Mouse (Mus musculus) monocyte, adult 5-6 weeks (primary cell): ENCODE results near the gene Foxred2. TPM values are rescaled to one million over a fixed set of nuclear protein-coding genes. Genes with fewer than 3 reads are reported as not detected.

Experiments
- ATAC-seq: fragments of 153-309, 156-312 bp; replicated peaks from 2 replicates; pipeline ENCODE4 v1.8.0; 2017; ENCODE audit warnings: mild to moderate bottlenecking; ENCODE audit not compliant: low TSS enrichment, insufficient number of reproducible peaks, severe bottlenecking, poor library complexity, low FRiP score
- total RNA-seq: library from RNA; stranded (forward); fragments of 200-1000, 200-491, 200-594 nt; gene quantifications from 3 replicates; pipeline ENCODE4 v1.2.3, GENCODE M21; 2017

Foxred2 gene
- 4.6 to 5.4 TPM (median 5.1 TPM) in 3 replicates for total RNA-seq

DNA sequence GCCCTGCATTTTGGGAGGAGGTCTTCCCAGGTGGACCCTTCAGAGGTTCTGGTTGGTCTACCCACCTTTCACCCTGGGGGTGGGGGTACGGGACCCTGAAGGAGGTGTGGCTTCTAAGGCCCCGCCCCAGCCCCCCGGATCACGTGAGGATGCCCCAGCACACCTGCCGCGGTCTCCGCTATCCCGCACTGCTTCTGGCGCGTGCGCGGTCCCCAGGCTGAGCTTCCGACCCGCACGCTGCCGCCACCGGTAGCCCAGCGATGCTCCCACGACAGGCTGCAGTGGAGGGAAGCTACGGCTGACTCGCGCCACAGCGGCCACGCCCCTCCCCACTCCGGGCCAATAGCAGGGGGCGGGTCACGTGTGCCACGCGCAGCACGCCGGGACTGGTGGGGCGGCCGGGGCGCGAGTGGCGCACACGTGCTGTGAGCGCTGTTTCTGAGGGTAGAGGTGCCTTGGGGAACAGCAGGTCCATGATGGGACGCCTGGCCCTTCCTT lies at the start of gene Foxred2:
Gene Foxred2 (minus strand): TSS at position 319 of the 498 bp plus-strand sequence.
- peak; percentile 89 for ATAC-seq

DNA sequence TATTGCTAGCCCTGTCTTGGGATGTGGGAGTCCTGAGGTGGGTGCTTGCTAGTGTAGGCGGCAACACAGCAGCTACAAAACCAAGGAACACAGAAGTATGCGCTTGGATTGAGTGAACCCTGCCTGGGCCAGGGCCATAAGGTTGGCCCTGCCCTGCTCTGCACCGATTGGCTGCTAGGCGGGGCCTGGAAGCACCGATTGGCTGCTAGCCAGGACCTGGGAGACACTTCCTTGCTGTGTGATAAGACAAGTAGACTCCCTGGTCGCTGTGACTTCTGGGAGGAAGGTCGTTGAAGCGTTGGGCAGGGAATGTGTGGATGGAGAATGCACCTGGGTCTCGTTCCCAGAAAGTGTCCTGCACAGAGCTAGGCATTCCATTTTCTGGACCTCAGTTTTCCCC lies 47.4 kb upstream of the Foxred2 start:
- no peak for ATAC-seq

DNA sequence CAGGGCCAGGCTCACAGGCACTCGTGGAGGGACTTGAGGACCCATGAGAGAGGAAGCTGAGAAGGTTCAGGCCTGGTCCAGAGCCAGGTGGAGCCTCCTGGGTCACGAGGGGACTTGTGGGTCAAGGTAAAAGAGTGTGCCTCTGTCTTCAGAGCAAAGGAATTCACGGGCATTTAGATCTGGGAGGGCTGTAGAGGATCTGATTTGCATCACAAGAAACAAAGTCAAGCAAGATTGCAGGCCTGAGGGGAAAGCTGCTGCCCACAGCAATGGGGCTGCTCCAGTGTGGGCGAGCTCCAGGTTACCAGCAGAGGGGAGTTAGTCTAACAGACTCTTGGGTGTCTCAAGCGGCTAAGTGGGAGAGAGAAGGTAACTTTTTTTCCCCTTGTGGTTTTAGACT lies 44.9 kb upstream of the Foxred2 start:
- no peak for ATAC-seq

DNA sequence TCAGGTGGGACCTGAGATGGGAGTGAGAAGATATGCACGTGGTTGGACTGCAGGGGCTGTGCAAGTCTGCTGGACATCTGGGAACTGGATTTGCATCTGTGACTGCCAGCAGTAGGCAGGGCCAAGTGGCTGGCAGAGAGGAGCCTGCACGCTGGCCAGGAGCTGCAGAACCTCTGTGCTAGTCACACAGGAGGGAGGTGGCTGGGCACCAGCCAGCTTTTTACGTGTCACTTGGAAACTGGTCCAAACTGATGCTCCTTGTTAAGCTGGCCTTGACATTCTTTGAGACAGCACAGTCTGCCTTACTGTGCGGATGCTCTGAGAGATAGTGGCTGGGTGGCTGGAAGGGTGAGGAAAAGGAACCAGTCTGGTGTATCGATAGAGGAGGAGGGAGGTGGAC lies 32.0 kb upstream of the Foxred2 start:
- ATAC-seq = no peak

DNA sequence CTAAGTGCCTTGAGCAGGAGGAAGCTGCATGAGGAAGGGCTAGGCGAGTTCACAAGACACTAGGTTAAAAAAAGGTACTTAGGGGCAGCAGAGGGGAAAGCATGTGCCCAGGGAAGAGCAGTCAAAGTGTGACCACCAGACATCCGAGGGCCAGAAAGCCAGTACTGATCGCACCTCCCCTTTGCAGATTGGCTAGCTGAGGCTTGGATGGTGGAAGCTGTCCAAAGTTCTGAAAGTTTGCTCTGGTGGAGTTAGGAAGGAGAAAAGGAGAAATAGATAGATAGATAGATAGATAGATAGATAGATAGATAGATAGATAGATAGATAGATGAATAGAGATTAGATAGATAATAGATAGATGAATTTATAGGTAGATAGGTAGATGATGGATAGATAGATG lies 26.9 kb upstream of the Foxred2 start:
- ATAC-seq = no peak

DNA sequence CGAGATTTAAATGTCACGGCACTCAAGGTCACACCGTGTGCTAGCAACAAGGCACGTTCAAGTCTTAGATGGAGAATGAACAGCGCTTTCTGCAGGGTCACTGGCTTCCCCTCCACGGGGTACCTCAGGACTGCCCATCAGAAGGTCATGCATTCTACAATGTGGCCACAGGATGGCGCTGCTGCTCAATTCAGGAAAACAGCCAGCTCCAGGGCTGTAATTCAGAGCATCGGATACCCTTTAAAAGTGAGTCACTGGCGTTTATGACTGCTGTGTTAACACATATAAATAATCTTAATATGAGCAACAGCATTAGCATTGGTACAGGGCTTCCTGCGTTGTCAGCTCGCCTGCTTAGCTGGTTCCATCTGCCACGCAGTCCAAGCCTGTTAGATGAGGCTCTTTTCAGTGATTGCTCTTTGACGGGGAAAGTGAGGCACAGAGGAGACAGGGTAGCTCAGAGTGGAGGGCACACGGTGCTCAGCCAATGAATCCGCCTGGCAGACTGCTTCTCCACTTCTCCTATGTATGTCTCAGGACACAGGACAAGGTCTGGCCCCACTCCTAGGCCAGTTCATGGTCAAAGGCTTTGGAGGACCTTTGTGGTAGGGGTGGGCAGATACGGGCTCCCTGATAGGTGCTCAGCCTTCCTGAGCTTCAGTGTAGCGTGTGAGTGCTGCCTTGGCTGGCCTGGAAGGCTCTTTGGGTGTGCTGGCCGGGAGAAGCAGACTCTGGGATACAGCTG lies 25.8 kb upstream of the Foxred2 start:
- 0 out of 2 replicates have a peak, but pooled peaks have one; percentile 54 for ATAC-seq

DNA sequence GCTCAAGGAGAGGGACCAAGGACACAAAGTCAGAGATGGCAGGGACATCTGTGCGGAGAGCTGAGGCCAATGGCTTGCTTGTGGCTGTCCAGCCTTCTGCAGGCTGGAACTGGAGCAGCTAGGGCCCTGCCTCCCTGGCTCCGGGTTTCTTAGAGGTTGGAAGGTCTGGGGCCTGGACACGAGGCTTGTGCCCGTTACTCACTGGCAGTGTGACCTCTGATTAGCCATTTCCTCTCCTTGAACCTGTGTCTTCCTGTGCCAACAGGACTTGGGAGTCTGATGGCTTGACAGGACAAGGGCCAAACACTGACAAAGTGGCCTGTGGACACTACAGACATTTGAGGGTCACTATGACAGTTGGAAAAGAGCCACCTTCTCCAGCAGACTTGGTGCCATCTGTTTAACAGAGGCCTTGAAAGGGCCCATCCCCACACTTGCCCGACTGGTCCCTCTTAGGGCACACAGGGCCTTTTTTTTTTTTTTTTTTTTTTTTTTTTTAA lies 24.7 kb upstream of the Foxred2 start:
- no peak for ATAC-seq

DNA sequence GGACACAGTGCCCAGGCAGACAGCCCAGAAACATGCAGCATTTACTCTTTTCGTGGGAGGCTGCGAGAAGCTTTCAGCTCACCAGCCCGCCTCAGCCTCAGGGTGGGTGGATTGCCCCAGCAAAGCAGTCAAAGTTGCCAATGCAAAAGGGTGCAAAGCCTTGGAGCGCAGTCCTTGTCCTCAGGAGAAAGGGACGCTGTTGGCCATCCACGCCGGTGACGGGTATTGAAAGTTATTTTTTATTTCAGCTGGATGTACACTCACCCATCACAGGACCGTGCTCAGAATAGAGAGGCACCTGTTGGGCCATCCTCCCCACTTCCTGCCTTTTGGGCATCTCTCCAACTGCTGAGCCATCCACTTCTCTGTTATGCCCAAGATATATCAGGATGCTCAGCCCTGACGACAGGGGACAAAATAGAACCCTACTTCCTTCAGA lies 22.9 kb upstream of the Foxred2 start:
- ATAC-seq = no peak

DNA sequence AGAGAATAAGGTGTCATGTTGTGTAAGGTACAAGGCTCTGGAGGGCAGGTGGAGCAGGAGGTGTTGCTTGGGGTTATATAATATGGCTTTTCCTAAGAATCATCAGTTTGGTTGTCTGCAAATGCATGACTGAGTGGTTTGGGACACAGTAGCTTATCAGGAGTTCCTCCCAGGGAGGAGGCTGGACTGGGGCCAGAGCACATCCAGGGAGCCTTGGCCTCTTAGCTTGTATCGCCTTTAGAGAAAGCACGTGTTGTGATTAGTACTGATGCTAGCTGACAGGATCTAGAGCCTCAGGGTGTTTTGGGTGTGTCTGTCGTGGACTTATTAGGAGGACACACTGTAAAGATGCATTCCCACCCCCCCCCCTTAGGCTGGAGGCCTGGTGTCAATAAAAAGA lies 21.1 kb upstream of the Foxred2 start:
- ATAC-seq = no peak

DNA sequence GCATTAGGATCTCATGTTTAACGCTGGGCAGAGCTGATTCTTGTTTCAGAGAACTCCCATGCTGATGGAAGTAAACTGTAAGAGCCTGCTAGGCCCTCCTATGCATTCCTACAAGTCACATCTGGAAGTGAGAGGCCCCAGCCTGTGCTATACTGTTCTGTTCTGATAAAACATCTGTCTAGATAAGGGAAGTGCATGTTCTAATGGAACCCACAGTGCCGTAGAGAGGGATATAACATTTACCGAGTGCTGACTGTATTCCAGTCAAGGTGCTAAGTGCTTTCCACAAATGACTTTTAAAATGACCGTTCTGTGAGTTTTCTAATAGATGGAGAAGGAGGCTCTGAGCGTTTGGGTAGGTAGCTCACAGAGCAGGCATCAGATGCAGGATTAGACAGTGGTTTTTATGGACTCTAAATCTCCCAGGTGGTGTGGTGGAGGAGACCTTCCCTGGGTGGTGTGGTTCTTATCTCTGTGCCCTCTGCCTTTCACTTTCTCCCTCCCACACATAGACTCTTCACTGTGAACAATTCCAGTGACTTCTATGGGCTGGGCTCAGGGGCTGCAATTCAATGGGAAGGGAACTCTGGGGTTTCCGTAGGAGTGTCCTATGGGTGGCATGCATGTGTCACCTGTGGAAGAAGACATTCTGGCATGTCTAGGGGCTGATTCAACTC lies 17.8 kb upstream of the Foxred2 start:
- ATAC-seq = no peak

DNA sequence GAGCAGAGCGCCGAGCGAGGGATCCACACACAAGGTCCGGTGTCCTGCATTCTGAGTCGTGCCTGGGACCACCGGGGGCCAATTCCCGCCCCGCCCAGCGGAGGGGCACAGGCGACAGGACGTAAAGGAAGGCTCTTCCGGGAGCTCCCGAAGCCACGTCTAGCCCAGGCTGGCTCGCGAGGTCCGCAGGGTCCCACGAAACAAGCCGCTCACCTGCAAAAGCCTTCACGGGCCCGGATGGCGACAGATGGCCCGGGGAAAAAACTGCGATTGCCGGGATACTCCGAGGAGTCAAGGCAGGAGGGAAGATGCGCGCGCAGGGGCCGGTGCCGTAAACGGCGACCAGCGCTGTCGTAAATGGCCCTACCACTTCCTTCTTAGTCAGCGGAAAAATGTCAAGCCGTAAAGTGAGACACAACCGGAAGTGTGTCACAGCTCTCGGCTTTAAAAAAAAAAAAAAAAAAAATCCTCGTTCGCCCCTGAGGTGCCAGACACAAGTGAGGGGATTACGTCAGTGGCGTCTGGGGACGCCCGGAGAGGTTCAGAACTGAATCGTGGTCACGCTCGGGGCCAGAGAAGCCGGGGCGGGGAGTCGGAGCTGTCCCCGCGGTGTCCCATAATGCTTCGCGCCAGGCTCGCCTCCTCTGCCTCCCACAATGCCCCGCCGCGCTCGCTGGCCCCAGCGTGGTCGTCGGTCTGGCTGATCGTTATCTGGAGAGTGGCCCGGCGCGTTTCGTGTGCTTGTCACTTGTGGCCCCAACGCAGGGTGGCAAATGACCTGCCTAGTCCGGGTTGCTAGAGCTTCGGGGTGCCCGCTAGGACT lies 14.2 kb upstream of the Foxred2 start, which contains the start of gene Eif3d:
Gene Eif3d (minus strand): TSS at position 344 of the 823 bp plus-strand sequence.
- ATAC-seq = peak; percentile 85

DNA sequence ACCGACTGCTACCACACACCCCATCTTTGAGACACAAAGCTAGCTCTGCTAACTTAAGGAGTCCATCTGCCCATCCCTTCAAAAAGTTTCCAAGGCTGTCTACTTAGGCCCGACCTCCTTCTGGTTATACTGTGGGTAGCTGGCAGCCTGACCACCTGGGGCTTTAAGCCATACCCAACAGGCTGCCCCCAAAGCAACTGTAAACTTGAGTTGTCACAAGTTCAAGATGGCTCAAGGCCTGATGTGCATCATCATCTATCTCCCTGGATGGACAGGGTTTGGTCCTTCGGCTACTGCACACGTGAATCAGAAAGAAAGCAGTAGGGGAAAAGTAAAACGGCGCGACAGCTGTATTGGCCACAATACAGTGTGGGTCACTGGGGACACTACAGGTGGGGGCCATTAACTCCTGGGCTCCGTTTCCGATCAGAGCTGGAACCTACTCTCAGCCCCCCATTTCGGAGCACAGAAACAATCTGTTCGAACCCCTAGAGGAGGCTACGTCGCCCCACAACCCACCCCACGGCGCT lies 13.5 kb upstream of the Foxred2 start:
- no peak for ATAC-seq

DNA sequence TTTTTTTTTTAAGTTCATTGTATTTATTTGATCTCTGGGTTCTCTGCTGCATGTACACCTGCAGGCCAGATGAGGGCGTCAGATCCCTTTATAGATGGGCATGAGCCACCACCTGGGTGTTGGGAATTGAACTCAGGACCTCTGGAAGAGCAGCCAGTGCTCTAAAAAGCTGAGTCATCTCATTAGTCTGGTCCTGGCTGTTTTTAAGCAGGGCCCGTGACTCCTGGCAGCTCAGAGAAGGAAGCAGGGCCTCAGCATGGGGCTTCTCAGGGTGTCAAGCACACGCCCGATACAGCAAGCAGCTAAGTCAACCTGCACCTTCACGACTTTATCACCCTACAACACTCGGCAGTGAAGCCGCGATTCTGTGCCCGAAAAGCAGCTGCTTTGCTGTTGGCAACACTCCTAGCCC lies 8.6 kb upstream of the Foxred2 start:
- ATAC-seq = no peak

DNA sequence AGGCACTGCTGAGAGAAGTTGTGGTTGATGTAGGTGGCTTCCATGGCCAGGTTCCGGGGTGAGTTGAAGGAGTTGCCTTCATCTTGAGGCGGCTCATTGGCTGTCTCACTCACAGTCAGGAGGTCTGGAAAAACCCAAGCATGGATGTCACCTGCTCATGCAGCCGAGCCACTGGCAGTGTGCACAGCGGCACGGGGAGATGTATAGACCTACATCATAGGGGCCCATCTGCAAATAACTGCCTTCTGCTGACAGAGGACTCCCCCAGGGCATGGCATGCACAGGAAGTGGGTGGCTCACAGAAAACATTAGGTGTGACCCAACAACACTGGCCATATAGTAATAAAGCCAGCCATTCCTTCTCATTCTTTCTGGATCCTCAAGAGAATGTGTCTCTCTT lies 5.9 kb upstream of the Foxred2 start:
- ATAC-seq = no peak

DNA sequence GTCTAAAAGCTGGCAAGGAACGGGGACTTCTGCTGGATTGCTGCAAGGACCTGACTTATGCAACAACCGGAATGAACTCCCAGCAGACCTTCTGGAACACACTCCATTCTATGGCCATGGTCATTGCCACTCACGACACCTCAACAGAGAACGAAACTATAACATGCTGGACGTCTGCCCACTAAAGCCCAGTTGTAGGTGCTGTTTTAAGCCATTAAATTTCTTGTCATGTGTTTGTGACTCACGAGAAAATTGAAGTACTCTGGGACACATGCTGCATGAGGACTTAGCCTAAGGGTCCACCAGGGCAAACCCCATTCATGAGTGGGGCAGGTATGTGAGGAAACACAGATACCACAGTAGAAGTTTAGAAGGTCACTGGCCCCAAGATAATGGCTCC lies 4.2 kb upstream of the Foxred2 start:
- no peak for ATAC-seq

DNA sequence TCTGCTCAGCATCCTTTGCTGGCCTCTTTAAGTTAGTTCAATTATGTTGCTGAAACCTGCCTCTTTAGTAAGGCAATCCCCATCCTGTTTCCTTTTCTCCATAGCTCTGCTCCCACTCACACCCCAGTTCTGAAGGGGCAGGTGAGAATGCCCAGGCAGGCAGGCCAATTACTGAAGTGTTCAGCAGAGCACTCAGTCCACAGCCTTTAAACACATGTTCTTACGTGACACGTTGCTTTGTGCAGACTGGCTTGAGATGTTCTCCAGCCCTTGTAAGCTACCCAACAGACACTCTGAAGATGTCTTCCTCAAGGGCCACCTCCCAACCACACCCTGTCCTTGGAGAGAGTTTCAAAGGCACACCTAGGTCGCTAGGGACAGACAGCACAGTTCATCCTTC lies 1.5 kb upstream of the Foxred2 start:
- no peak for ATAC-seq

DNA sequence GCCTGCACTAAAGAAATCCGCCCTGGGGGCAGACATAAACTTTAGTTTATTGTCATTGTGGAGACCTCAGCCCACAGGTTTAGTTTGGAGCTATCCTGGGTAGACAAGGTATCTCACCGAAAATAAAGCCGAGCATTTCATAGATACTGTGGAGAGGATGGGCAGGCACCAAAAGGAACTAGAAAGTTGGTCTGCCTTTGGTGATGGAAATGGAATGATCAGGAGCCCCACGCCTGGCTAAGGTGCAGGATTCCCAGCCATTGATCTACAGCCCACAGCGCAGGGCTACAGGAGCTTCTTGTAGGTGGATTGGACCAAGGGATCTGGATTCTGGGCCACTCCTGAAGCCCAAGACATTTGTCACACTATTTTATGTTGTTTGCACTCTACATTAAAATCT lies 1.1 kb upstream of the Foxred2 start:
- ATAC-seq = no peak

DNA sequence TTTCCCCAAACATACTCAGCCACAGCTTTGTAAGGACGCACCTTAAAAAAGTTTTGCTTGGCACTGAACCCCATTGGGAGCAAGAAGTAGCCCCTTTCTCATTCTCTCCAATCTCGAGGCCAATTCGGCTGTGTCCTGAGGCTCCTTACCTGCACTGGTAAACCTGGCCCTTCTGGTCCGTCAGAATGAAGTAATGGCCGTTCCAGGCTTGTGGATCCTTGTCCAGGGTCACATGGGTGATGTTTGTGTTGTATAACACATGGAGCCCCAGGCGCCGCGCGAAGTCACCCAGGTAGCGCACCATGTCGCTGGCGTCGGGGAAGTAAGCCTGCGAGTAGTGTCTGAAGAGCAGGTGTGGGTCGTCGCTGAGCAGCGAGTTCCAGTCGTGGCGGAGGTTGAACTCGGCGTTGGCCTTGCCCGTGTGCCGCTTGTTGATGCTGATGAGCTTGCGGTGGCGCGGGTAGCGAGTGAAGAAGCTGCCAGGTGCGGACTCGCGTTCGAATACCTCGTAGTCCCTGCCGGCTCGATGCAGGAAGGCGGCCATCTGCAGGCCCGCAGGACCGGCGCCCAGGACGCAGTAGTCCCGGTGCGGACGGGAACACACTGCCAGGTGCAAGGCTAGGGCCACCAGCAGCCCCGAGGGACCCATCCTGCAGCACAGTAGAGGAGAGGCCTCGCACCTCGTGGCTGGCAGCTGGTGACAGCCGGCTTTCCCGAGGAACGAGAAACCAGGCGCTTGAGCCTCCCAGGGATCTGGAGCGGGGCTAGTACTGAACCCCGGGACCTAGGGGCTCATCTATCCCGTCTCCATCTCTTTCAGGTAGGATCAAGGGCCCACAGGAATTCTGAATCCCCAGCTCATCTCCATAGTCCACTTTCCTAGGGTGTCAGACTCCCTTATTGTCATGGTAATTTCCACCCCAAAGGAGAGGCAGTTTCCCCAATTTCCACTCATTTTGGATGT lies 800 bp downstream of the Foxred2 start:
- no peak for ATAC-seq
